Mouse (Mus musculus) adipocyte (in vitro differentiated cells): ENCODE results near the gene Gzf1.

Experiments
- DNase-seq: peaks from one replicate; pipeline ENCODE4 v3.0.0-alpha.2; 2016; ENCODE audit warnings: low spot score

Gzf1 gene

DNA sequence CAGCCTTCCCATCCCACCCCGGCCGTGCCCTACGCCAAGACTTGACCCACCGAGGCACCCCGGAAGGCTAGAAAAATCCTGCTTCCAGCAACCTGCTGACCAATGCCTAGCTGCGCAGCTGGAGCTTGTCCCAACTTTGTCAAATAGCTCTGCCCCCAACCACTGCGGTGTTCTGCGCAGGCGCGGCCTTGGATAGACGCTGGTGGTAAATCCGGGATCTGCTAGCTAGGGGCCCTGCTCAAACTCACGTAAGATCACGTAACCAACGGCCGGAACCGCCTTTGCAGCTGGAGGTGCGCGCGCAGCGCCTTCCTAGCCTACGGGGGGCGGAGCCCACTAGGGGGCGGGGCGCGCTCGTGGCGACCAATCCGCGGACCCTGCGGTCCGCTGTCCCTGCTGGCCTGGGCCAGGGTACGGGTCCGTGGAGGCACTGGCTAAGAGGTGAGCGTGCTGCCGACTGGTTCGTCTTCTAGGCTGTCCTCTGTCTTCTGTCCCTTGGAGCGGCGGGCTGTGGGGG is at the start of gene Gzf1:
Gzf1 (plus strand) TSS at position 249 of the 517 bp plus-strand sequence.
- DNase-seq: peak; percentile 100

DNA sequence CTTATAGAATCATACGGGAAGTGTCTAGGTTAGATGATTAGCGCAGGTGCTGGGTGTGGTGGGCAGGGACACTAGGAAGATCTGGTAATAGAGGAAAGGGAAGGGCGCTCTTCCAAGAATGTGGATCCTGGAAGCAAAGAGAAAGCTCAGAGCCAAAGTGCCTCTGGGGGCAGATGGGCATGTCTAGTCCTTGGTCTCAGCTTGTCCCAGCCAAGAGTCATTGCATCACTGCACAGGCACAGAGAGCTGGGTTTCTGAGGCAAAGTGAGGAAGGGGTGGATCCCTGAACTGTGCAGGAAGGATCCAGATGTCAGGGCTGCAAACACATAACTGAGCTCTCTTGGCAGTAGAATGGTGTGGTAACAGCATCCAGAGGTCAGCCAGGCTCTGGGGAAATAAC is 49.2 kb upstream of the Gzf1 start:
- peak; percentile 82 for DNase-seq

DNA sequence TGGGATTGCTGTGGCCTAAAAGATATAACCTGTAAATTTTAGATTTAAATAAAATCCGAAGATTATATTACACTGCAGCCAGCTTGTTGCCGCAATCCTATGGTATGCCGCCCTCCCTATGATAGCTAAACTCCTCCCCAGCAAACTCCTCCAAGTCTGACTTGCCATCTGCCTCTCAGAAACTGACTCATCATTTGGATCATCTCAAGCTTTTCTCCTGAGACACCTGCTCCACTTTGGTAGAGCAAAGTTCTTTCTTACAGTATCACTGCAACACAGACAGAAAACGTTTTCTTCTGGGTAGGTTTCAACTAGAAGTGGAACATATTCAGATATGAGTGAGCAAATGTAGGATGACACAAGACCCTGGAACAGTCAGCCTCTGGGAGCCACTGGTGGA is 46.4 kb upstream of the Gzf1 start:
- no peak for DNase-seq

DNA sequence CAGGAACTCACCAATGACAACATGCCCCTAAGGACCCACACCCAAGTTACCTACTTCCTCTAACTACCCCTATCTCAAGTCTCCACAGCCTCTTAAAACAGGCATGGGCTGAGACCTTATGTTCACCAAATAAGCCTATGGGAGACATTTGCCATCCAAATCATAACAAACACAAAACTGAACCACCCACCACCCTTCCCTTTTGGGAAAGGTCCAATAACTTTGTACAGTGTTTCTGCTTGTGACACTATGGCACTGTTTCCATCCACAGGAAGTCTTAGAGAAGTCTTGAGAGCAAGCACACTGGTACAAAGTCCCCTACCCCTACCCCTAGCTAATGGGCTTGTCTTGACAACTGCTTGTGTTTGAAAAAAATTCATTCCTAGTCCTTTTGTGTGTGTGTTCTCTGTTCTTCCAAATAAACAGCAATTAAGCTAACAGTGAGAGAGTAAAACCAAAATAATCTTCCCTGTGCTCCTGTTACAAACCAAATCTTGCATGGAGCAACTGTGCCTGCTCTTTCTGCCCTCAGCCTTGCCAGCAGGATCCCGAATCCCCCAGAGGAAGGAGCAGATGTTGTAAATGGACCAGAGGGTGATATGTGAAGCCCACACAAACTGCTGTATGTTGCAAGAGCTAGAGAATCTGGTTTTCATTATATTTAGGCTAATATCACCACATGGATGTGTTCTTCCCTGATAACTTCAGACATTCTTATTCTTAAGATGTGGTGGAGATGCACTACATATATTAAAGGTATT is 38.0 kb upstream of the Gzf1 start:
- peak; percentile 93 for DNase-seq

DNA sequence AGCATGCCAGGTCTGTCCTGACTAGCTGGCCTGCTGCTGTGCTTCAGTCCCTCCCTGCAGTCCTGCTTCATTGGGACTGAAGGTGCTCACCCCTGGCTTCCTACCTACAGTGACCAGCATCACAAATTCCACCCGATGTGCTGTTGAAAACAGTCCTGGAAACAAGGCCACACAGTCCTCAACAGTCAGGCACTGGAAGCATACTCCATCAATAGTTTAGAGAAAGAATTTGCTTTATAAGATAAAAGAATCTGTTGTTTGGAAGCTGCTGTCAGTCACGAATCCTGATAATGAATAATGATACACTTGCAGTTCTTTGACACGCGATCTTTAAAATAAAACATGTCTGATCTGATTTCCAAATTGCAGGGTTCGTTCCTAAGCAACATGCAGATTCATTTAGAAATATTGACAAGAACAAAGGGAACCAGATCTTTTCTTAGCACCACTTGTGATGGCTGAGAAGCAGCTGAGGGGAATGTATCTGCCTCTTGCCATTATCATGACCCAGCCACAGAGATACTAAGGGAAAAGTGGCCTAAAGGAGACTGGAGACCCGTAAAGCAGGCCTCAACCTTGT is 36.3 kb upstream of the Gzf1 start:
- DNase-seq: no peak

DNA sequence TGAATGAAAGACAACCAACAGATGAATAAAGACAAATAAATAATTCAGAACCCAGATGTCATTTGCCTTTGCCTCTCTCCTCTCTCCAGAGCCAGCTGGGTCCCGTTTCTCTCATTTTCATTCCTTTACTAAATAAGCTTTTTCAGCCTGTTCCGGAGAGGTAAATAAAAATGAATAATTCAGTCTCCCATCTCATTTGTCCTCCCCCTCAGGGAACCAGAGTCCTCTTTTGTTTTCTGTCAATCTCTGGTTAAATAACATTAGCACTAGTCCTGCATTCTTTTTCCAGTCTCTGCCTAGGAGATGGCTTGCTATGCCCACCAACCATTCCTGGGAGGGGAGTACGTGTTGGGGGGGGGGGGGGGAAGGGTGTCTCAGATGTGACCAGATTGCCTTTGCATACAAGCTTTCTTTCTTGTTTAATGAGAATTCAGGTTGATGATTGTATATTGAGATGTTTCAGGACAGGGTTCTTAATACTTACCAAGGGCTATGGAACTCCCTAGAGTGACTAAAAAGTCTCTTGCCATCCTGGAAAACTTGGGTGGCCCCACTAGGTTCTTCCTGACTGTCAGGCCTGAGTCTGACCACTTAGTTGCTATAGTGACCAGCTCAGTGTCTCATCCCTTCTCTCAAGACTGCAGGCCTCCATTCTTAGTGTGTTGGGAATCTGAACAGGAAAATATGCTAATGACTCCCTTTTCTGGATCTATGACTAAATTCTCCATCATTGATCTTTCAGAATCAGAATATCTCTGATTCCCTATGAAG is 30.1 kb upstream of the Gzf1 start:
- DNase-seq: no peak

DNA sequence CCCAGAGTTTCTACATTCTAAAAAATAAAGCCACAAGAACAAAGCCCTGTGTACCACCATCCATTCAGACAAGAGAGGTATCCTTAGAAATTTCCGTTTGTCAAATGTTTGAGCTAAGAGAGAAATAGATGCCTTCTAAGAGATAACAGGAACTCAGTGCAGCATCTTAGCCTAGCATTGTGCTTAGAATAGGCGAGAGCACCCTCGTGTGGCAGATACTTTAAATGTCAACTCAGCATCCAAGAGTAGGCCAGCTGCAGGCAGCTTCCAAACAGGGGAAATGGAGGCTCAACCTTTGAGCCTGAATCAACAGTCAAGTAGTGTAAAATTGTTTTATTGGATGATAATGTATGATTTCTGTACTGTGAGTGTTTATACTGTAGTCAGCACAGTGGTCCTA is 25.9 kb upstream of the Gzf1 start:
- DNase-seq: peak; percentile 89

DNA sequence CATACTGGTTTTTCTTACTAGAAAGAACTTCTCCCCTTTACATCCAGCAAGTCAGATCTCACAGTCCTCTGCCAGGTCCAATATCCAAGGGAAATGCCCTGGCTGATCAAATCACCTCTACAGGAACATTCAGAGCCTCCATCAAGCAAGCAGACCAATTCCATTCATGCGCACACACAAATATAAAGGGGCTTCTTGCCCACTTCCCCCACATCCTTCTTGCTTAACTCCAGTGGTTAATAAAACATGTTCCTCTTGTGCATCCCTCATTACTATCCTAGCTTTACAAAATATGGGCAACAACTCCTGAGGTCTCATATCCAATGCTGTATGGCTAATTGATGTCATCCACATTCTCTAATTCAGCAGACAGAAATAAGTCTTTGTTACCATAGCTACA is 17.4 kb upstream of the Gzf1 start:
- no peak for DNase-seq

DNA sequence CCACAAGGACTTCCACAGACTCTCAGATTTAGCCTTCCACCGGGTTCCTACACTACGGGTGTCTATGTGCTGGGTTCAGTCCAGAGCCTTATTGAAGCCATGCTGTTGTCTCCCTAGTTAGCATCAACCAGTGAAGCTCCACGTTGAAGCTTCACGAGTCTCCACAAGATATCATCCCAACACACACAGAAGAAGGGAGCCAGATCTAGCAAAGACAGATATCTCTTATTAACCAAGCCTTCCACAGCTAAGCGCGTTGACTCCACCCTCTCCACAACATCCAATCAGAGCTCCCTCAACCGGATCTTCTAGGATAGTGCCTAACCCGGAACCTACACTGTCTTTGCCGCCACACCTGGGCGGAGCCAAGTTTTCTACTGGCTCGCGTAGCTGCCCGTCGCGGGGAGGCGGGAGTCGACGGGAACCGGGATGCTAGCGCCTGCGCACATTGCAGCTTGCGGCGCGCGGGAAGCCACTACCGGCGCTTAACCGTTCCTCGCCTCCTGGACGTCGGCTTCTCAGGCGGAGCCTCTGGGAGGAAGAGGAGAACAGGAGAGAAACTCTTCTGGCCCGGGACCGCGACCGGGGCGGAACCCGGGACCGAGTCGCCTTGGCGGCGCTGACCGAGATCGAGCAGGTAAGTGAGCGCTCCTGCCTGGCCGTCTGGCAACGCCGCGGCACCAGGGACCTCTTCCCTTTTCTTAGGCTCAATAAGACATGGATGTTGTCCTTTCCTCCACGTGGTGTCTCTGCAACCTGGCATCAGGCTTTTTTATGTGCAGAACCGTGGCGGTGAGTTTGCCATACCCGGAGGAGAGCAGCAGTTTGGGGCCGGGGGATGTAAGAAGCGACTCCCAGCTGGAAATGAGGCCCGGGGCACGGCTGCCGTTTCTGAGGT is 8.4 kb upstream of the Gzf1 start, which contains the start of gene Nxt1:
Nxt1 (plus strand) TSS at position 403 of the 898 bp plus-strand sequence.
- DNase-seq: peak; percentile 99

DNA sequence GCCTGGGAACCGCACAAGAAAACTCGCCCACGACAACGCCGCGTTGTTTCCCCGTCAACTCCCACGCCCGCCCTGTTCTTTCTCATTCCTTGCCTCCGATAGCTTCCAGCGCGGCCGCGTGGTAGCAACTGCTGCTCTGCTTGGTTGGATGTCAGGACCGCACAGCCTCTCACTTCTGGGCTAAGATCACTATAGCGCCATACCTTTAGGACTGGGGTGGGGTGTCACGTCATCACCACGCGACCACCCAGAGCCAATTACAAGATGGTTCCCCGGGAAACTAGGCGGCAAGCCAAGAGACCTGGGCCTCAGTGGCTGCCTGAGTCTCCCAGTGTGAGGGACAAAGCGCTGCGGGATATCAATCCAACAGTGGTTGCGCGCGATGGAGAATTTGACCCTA is 3.0 kb upstream of the Gzf1 start:
- no peak for DNase-seq

DNA sequence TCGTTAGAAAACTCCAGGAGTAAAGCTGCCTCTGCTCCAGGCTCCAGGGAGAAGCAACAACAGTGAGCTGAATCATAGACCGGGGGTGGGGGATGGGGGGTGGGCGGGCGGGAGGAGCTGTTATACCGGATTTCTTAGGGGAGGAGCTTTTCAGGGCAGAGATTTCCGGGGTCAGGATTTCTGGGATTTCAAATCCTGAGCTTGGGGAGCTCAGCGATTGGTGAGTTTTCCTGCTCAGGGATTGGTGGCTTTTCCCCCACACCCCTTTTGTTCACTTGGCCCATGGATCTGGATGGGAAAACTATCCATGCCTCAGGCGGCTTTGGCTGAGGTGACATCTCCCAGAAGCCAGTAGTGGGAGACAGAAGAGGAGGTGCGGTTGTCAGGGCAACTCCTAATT is 1.5 kb upstream of the Gzf1 start:
- DNase-seq: peak; percentile 96

DNA sequence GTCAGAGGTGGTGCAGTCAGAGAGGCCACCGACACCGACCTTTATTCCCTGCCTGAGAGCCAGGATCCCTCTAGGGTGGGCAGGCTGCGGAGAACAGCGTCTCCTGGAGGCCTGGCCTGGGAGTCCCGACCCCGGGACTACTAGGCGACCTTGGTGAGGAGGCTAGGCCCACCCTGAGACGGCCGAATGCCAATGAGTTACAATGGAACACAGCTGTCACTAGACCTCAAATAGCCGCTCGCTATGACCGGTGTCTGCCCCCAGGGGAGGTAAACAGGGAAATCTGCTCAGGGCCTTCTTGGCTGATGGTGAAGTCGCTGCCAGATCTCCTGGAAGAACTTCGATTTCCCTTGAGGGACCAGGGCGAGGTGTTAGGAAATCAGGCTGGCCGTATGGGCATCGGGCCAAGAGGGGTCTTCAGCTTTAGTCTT is 653 bp downstream of the Gzf1 start:
- peak; percentile 61 for DNase-seq

DNA sequence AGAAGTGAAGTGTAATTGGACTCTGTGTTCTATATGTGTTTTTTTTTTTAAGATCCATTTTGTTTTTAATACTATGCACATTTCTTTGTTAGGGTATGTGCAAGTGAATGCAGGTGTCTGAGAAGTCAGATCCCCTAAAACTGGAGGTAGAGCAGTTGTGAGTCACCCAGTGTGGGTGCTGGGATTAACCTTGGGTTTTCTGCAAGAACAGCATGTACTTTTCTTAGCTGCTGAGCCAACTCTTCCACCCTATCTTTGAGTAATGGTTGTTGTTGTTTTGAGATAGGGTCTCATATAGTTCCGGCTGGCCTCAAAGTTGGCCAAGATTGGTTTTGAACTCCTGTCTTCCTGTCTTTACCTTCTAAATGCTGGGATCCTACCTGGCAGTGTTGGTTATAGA is 2.2 kb downstream of the Gzf1 start:
- DNase-seq: no peak

DNA sequence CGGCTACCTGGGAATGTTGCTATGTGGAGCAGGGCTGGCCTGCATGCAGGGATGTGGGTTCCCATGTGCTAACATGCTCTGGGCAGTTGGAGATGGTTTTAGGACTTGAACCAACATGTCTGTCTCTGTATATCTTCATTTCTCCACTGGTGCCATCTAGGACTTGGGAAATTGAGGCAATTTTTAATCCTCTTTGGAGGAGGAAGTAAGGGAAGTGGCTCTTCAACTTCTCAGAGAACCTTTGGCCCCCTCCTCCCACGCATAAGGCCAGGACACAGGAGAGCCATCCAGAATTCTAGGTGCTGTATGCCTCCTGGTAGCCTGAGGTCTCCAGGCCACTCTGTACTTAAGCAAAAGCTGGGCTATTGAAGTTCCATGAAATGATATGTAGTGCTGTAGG is 4.1 kb downstream of the Gzf1 start:
- no peak for DNase-seq

DNA sequence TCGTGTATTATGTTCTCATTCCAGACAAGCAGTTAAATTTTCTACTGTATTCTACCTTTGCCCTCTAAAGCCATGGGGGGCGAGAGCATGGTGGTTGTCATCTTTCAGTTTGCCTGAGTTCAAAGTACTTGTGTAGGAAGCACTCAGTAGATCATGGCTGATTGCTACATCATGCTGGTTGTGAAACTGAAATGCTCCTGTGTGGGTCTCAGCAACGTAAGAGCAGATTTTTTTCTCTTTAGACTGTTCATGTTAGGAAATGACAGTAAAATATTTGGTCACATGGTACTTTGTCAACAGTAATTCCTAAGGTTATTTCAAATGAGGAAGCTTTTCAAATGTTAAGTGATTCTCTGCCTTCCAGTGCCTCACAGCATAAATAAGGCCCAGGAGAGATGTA is 4.9 kb downstream of the Gzf1 start:
- peak; percentile 57 for DNase-seq

DNA sequence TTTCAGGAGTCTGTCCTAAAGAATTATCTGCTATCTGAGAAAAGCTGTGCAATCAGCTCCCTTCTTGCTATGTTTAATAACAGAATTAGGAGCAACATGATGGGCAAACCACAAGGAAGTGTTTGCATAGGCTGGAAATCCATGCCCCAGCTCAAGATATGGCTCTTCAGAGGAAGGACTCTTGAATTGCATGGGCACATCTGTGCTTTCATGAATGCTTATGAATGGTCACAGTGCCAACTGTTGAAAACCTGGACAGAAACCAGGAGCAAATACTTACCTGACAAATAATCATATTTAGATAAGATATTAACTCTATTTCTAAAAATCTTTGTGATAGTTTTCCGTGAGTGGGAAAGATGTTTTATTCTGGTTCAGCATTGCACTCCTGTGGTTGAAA is 6.0 kb downstream of the Gzf1 start:
- DNase-seq: no peak

DNA sequence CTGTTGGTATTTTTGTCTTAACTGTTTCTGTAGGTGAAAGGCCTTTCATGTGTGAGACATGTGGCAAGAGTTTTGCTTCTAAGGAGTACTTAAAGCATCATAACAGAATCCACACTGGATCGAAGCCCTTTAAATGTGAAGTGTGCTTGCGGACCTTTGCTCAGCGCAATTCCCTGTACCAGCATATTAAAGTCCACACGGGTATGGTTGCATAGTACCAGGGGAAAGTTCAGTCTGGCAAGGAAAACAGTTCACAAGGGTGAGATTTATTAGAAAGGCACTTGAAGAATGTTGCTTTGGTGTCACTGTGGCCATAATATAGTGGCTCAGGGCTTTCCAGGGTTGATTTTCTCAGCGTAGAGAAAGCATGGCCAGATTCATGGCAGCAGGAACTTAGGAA is 7.1 kb downstream of the Gzf1 start:
- DNase-seq: peak; percentile 48

DNA sequence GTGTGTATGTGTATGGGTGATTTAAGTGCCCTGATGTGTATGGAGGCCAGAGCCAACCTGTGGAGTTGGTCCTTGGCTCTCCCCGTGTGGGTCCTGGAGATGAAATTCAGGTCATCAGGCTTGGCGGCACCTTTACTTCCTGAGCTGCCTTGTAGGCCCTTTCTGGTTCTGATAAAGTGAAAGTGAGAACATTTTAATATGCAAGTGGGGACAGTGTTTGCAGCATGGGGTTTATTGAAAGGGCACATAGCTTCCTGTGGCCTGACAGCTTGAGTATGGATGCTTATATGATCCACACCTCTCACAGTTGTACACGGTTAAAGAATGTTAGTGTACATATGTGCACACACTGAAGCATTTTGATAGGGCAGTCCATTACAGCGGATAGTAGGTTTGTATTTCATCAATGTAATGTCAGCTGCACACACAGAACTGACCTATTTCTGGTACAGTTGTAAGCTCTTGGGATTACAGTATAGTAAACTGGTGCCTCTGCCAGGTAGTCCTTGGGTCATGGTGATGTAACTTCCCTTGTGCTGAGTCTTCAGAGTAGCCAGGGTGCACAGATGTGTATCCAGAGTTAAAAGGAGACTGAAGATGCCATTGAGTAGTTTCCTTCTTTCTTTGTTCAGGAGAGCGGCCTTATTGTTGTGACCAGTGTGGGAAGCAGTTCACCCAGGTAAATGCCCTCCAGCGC is 8.8 kb downstream of the Gzf1 start:
- peak; percentile 74 for DNase-seq

DNA sequence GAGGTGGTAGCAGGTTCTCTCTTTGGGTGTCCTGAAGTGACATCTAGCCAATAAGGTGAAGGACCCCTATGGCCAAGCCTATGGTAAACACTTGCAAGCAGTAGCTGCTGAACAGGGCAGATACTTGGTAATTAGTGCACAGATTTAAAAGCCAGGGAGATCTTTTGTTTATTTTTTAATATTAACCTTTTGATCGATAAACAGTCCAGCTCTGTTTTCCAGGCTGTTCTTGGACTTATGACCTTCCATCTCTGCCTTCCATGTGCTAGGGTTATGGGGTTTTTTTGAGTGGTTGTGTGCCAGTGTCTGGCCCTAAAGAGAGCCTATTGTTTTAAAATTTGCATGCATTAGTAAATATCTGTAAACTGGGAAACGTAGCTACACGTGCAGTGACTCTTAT is 9.5 kb downstream of the Gzf1 start:
- DNase-seq: no peak

DNA sequence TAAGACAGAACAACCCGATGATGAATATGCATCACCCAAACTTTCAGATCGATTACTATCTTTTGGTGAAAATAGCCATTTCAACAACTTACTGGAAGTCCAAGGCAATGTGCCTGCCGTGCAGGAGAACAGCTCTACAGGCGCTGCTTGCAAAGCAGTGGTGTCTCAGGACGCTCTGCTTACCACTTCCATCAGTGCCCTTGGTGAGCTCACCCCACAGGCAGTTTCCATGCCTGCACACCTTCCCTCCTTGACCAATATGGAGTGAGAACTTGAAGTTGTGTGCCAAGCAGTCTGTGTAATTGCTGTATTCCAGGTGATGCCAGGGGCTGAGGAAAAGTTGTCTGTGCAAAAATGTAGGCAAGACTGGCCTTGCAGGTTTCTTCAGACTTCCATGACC is 10.0 kb downstream of the Gzf1 start:
- no peak for DNase-seq

DNA sequence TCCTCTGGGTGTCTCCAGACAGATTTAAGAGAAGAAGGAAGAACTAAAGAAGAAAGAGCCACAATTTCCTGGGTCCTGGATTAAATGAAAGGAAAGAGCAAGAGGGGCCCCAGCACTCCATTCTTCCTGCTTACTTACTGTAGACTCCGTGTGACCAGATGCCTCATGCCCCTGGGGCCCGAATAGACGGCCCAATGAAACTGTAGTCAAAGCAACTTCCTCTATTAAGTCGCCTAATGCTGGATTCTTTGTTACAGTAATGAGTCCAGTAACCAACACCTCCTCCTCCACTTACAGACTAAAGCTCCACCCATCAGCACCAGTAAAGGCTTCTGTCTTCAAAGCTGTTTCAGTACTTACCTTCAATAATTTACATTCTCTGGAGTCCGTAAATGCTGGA is 17.7 kb downstream of the Gzf1 start:
- DNase-seq: no peak
